Mouse (Mus musculus): ENCODE results near the gene Fxyd4. TPM values are rescaled to one million over a fixed set of nuclear protein-coding genes. Genes with fewer than 3 reads are reported as not detected.

Gene Fxyd4
- polyA plus RNA-seq (2012): not detected in 2 replicates

DNA sequence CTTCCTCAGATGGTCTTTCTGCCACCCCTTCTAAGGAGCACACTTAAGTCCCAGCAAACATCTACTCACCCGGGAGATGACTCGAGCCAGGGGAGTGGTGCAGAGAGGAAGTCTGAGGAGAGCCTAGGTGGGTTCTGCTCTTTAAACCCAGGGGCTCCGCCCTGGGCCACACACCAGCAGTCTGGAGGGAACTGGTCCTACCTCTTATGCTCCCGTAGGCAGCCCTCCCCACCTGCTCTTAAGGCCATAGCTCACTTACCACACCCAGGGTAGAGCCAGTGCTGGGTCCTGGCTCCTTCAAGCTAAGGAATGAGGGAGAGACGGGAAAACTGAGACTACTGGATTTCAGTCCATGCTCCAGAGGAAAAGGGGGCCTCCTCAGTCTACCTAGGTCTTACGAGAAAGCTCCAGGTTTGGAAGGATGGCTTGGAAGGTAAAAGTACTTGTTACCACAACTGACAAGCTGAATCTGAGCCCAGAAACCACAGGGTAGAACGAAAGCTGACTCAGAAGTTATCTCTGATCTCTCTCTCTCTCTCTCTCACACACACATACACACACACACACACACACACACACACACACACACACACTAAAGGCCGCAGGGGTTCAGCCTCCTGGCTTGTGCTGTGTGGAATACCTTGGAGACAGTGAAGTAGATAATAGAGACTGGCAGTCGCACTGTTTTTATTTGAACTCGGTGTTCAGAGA, at the start of gene Fxyd4:
Gene Fxyd4 (minus strand): TSS at position 471 of the 711 bp plus-strand sequence.
- no peak for TF ChIP-seq GATA1 (IDR thresholded peaks at IDR 0.05; ENCODE audit: low read length)

DNA sequence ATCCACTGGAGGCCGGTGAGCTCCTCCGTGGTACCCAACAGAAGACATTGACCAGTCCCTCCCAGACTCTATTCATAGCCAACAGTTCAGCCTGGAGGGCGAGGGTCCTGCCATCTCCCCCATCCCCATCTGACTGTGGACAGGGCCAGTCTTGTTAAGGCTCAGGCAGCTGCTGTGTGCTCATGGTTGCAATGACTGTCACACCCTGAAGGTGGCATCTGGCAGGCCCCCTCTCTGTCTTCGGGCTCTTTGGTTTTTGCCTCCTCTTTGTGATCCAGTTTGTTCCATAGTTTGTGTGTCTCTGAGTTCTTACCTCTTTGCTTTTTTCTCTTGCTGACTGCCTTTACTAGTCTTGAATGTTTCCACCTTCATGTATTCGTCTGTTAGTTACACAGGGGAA, 49.7 kb upstream of the Fxyd4 start:
- no peak for TF ChIP-seq GATA1 (IDR thresholded peaks at IDR 0.05; ENCODE audit: low read length)

DNA sequence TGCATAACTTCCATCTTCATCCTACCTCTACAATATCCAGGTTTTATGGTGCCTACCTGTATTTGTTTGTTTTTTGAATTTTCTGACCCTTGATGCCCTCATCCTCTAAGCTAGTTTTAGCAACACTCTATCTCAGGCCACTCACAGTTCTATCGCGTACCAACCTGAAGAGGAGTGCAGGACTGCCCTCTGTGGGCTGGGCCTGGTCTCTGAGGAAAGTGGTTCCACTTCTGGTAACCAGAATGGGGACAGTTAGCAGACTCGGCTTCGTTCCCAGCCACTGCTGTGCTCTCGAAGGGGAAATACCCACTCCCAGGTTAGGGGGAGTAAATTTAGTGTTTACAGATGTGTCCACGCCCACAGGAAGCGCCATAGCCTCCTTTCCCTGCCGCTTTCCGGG, 29.2 kb upstream of the Fxyd4 start:
- no peak for TF ChIP-seq GATA1 (IDR thresholded peaks at IDR 0.05; ENCODE audit: low read length)

- TF ChIP-seq GATA1 (IDR thresholded peaks at IDR 0.05; ENCODE audit: low read length): no peak
Measured at GRCm38 (mm10) chr6:117963201-117963600, 25.7 kb upstream of the Fxyd4 start.

GRCm38 (mm10) chr6:117956851-117957501, 19.5 kb upstream of the Fxyd4 start:
- TF ChIP-seq GATA1 (IDR thresholded peaks at IDR 0.05; ENCODE audit: low read length): no peak

- no peak for TF ChIP-seq GATA1 (IDR thresholded peaks at IDR 0.05; ENCODE audit: low read length)
Measured at GRCm38 (mm10) chr6:117956161-117956560, 18.7 kb upstream of the Fxyd4 start.

DNA sequence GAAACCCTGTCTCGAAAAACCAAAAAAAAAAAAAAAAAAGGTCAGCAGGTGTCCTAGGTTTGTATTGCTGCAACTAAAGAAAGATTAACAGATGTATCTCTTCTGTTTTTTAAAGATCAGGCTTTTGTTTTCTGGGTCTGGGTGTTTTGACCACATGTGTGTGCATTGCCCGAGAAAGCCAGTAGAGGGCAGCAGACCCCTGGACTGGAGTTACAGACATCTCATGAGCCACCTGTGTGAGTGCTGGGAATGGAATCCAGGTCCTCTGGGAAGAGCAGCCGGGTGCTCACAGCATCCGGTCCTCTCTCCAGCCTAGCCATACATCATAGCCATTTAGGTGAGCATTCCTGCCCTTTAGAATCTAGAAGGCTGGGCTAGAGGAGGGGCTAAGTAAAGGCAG, 14.8 kb upstream of the Fxyd4 start:
- TF ChIP-seq GATA1 (IDR thresholded peaks at IDR 0.05; ENCODE audit: low read length): no peak

GRCm38 (mm10) chr6:117943899-117944298, 6.4 kb upstream of the Fxyd4 start:
- TF ChIP-seq GATA1 (IDR thresholded peaks at IDR 0.05; ENCODE audit: low read length): no peak

GRCm38 (mm10) chr6:117942769-117943168, 5.3 kb upstream of the Fxyd4 start:
- no peak for TF ChIP-seq GATA1 (IDR thresholded peaks at IDR 0.05; ENCODE audit: low read length)

DNA sequence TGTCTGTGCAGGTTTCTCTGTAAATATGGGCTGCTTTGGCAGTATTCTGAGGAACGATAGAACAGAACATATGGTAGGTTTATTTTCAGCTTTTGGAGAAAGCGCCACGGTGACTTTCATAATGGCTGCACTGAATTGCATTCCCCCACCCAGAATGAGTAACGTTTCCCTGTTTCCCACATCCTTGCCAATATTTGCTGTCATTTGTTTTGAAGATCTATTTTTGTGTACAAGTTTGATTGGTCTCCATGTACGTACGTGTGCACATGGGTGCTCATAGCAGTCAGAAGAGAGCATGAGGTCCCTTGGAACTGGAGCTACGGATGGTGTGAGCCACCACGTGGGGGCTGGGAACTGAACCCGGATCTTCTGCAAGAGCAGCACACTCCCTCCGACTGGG, 1.5 kb upstream of the Fxyd4 start:
- no peak for TF ChIP-seq GATA1 (IDR thresholded peaks at IDR 0.05; ENCODE audit: low read length)

DNA sequence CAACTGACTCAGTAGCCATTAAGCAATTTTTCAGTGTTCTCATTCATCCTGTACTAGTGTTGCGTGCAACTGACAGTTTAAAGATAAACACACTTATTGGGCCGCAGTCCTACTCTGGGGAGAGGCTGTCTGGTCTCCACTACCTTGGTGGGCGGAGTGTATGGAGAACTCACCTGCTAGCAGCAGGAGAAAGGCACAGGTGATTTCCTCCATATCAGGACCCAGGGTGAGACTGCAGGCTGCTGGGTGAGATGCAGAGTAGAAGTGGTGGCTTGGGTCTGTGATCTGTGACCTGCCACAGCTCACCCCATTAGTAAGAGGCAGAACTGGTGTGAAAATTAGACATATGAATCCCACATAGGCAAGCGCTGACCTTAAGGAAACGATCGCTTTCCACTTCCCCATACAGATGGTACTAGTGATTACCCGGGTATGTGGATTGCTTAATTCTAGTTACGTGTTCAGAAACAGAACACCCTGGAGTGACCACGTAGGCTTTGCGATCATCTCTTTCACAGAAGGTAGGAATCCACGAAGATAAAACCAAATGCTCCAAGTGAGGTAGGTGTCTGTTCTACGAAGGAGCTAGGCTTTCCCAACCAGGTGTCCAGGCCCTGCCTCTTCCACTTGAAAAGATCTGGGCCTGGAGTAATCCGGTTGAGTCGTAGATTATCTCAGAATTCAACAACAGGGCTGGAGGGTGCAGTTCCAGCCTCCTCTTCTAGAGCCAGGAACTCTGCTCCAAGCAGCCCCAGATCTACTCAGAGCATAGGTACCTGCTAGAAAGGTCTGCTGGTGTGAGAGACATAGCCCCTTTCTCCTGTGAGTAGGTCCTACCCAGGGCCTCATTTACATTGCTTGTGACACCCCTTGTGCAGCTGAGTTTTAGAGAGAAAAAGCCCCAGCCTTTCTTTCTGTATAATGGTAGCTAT, 1.5 kb downstream of the Fxyd4 start:
- TF ChIP-seq GATA1 (IDR thresholded peaks at IDR 0.05; ENCODE audit: low read length): no peak

- TF ChIP-seq GATA1 (IDR thresholded peaks at IDR 0.05; ENCODE audit: low read length): no peak
Measured at GRCm38 (mm10) chr6:117934301-117934700, 3.2 kb downstream of the Fxyd4 start.

DNA sequence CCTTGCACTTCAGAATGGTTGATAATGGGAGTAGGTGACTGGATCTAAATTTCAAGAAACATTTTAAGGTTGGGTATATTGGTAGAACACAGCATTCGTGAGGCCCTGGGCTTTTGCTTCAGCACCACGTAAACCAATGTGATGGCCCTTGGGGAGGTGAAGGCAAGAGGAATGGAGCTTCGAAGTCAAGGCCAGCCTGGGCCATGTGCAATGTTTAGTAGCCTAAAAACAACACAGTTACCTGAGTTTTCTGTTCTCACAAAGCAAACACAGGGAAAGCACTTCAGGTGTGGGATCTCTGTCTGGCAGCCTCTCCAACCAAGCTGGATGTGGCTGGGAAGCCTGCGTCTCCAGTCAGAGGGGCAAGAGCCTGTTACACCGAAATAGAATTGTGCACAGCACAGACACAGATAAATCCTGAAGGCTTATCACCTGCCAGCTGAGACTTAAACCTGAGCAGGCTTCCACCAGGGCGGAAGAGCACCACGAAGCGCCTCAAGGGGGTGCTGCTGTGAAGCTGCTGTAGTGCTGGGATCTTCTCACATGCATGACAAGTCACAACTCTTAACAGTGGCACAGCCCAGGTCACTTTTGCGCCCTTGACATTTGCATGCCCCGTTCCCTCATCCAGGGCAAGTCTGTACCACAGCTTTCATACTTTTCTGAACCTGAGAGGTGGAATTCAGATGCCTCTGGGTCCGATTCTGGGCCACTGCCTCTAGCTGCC, 5.0 kb downstream of the Fxyd4 start:
- peak; percentile 4 for TF ChIP-seq GATA1 (IDR thresholded peaks at IDR 0.05; ENCODE audit: low read length)

GRCm38 (mm10) chr6:117929945-117930655, 7.4 kb downstream of the Fxyd4 start:
- no peak for TF ChIP-seq GATA1 (IDR thresholded peaks at IDR 0.05; ENCODE audit: low read length)

- no peak for TF ChIP-seq GATA1 (IDR thresholded peaks at IDR 0.05; ENCODE audit: low read length)
Measured at GRCm38 (mm10) chr6:117928746-117929145, 8.7 kb downstream of the Fxyd4 start.
